Comparison of ENCODE assay signal across 10 mouse cellular contexts in the genomic region with DNA sequence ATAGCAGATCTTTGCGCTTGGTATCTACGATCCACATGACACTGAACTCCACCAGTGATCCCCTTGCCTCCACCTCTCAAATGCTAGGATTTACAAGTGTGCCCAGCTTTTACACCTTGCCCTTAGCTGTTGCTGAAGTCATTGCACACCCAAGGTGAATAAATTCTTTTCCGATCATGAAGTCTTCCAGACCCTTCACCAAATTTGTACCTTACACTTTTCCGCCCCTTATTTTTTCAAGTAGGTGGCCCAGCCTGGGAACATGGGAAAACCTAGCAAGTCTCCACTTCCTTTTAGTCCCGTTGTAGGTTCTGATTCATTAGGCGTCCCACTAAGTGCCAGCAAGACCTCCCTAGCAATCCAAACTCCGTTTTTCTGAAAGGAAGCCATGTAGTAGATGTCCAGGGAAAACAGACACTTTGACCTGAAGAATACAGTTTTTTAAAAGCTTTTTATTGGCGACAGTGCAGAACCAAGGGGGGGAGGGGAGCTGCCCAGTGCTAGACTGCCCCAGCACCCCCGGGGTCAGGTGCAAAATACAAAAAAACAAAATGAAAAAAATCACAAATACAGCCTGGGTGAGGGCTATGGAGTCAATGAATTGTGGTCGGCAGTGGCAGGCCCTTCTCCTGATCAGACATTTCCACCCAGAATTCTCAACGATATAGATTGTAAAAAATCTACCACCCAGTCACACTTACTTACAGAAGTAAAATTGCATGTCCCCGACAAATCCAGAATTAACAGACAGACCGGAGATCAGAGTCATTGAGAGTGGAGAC. TPM values are rescaled to one million over a fixed set of nuclear protein-coding genes. Genes with fewer than 3 reads are reported as not detected.
A peak's percentile ranks its signal among the peaks of the same experiment; 100 is the strongest.
DNase-seq lines count a peak whose midpoint lies in the region; ATAC-seq and TF ChIP-seq lines count a peak whose summit lies in the region.
"Had no signal": no experiment of that assay in that cellular context is flagged by ENCODE, and none has a peak within 500 bp of the region (broad histone marks: within the 10 kb centered on the region; RNA-seq: fewer than 3 reads in every experiment).

No protein-coding gene starts in this region.

- no peak overlapping the region for H3K27ac ChIP-seq in stomach, embryonic 16.5 days (ENCODE audit: low read length)
- no peak overlapping the region for H3K27ac ChIP-seq in stomach, postnatal 0 days (replicated peaks)
- no peak overlapping the region for H3K27ac ChIP-seq in limb, embryonic 13.5 days

- no peaks in the 10 kb centered on the region for H3K36me3 ChIP-seq in stomach, embryonic 16.5 days (ENCODE audit: control insufficient read depth, insufficient read depth, low read length)
- no peaks in the 10 kb centered on the region for H3K36me3 ChIP-seq in stomach, postnatal 0 days (ENCODE audit: control insufficient read depth, insufficient read depth, low read length)
- H3K36me3 ChIP-seq in limb, embryonic 13.5 days: no peaks in the 10 kb centered on the region

- peaks cover 13% of the 10 kb centered on the region; the same call in 1 of the 2 replicates for H3K4me1 ChIP-seq in stomach, embryonic 16.5 days (ENCODE audit: control insufficient read depth, insufficient read depth, low read length)
- peaks cover 5% of the 10 kb centered on the region; the same call in 1 of the 2 replicates for H3K4me1 ChIP-seq in stomach, postnatal 0 days (replicated peaks; ENCODE audit: control insufficient read depth, insufficient read depth)
- peaks cover 31% of the 10 kb centered on the region for H3K4me1 ChIP-seq in limb, embryonic 13.5 days

- WGBS in stomach, embryonic 16.5 days: 49% methylated on average over 13 of the region's 13 CpGs
- WGBS in stomach, postnatal 0 days: 55% methylated on average over 13 of the region's 13 CpGs
- WGBS in limb, embryonic 13.5 days: 47% methylated on average over 13 of the region's 13 CpGs

- DNase-seq in cerebellum, adult 9-10 months: peak; percentile 55
- no peak for DNase-seq in cerebellum, adult 11 months
- DNase-seq in stomach, postnatal 0 days (ENCODE audit: low spot score): no peak
- DNase-seq in urinary bladder, adult 2 months (ENCODE audit: low spot score): no peak
- no peak for DNase-seq in layer of hippocampus, adult 11-12 months (ENCODE audit: low spot score)
- DNase-seq in thymus, postnatal 14 days: no peak
- DNase-seq: gastrocnemius, postnatal 10 days; kidney, adult 18-20 months had no signal

- no peak overlapping the region for H3K4me2 ChIP-seq in stomach, embryonic 16.5 days (ENCODE audit: low read depth, low read length)
- no peak overlapping the region for H3K4me2 ChIP-seq in stomach, postnatal 0 days (replicated peaks; ENCODE audit: low read depth)
- peak overlapping the region; percentile 53; the same call in 1 of the 2 replicates for H3K4me2 ChIP-seq in limb, embryonic 13.5 days (replicated peaks)

- TF ChIP-seq CTCF in stomach, postnatal 0 days (IDR thresholded peaks at IDR 0.05; ENCODE audit: low read depth): no peak

- 0 out of 2 replicates have a peak overlapping the region, but pooled peaks have one; percentile 42 for H3K9ac ChIP-seq in stomach, embryonic 16.5 days (ENCODE audit: low read length)
- no peak overlapping the region for H3K9ac ChIP-seq in stomach, postnatal 0 days (ENCODE audit: low read length)
- H3K9ac ChIP-seq in limb, embryonic 13.5 days: peak overlapping the region; percentile 36; the same call in 1 of the 2 replicates

- no peaks in the 10 kb centered on the region for H3K9me3 ChIP-seq in stomach, embryonic 16.5 days (replicated peaks; ENCODE audit: control insufficient read depth, low read length)
- no peaks in the 10 kb centered on the region for H3K9me3 ChIP-seq in stomach, postnatal 0 days (ENCODE audit: control insufficient read depth, low read length)
- H3K9me3 ChIP-seq in limb, embryonic 13.5 days: no peaks in the 10 kb centered on the region

- no peak for ATAC-seq in stomach, embryonic 16.5 days (ENCODE audit: insufficient read depth, low FRiP score)
- no peak for ATAC-seq in stomach, postnatal 0 days (ENCODE audit: low FRiP score, low TSS enrichment)
- no peak for ATAC-seq in limb, embryonic 13.5 days (ENCODE audit: low FRiP score, low read depth)

- H3K27me3 ChIP-seq in stomach, embryonic 16.5 days (ENCODE audit: control insufficient read depth, insufficient read depth, low read length): peaks cover 45% of the 10 kb centered on the region
- peaks cover 3% of the 10 kb centered on the region; the same call in 1 of the 2 replicates for H3K27me3 ChIP-seq in stomach, postnatal 0 days (ENCODE audit: control insufficient read depth, insufficient read depth, low read length)
- peaks cover 63% of the 10 kb centered on the region for H3K27me3 ChIP-seq in limb, embryonic 13.5 days

- H3K4me3 ChIP-seq in stomach, embryonic 16.5 days (replicated peaks; ENCODE audit: low read length): peak overlapping the region; percentile 53; the same call in 1 of the 2 replicates
- no peak overlapping the region for H3K4me3 ChIP-seq in stomach, postnatal 0 days (ENCODE audit: low read depth, low read length)
- peak overlapping the region; percentile 46; the same call in 1 of the 2 replicates for H3K4me3 ChIP-seq in limb, embryonic 13.5 days

- no peak for TF ChIP-seq EP300 in stomach, postnatal 0 days (optimal IDR thresholded peaks at IDR 0.05)

RNA-seq across cellular contexts. Expression of a gene that starts 7.4 kb away (rescaled TPM):
- polyA plus RNA-seq in stomach, embryonic 16.5 days (2015; fragmentation: Nextera tagmentation; extraction: Ambion mirVana): 0.25 and 0.27 TPM in 2 replicates
- 0.21 and 0.38 TPM in 2 replicates for polyA plus RNA-seq in stomach, postnatal 0 days (2015; fragmentation: Nextera tagmentation; extraction: Ambion mirVana)
- 0.23 and 0.27 TPM in 2 replicates for polyA plus RNA-seq in limb, embryonic 13.5 days (2015; fragmentation: Nextera tagmentation; extraction: Ambion mirVana)
- polyA plus RNA-seq in urinary bladder, adult 2 months (2012; rRNA removed): 1.5 and 2.6 TPM in 2 replicates

RNA-seq across cellular contexts. Expression of a gene that starts 20.0 kb away (rescaled TPM):
- 14.8 and 21.7 TPM in 2 replicates for polyA plus RNA-seq in stomach, embryonic 16.5 days (2015; fragmentation: Nextera tagmentation; extraction: Ambion mirVana)
- polyA plus RNA-seq in stomach, postnatal 0 days (2015; fragmentation: Nextera tagmentation; extraction: Ambion mirVana): 10.1 and 12.1 TPM in 2 replicates
- 20.2 and 20.9 TPM in 2 replicates for polyA plus RNA-seq in limb, embryonic 13.5 days (2015; fragmentation: Nextera tagmentation; extraction: Ambion mirVana)
- polyA plus RNA-seq in urinary bladder, adult 2 months (2012; rRNA removed): 36.2 and 45.7 TPM in 2 replicates

RNA-seq across cellular contexts. Expression of a gene that starts 22.6 kb away (rescaled TPM):
- polyA plus RNA-seq in stomach, embryonic 16.5 days (2015; fragmentation: Nextera tagmentation; extraction: Ambion mirVana): 0.17 TPM in 1 of 2 replicates, not detected in the other
- 0.17 and 0.21 TPM in 2 replicates for polyA plus RNA-seq in stomach, postnatal 0 days (2015; fragmentation: Nextera tagmentation; extraction: Ambion mirVana)
- not detected in 2 replicates for polyA plus RNA-seq in limb, embryonic 13.5 days (2015; fragmentation: Nextera tagmentation; extraction: Ambion mirVana)
- polyA plus RNA-seq in urinary bladder, adult 2 months (2012; rRNA removed): 0.04 and 0.29 TPM in 2 replicates

RNA-seq across cellular contexts. Expression of a gene that starts 30.8 kb away (rescaled TPM):
- polyA plus RNA-seq in stomach, embryonic 16.5 days (2015; fragmentation: Nextera tagmentation; extraction: Ambion mirVana): 77.8 and 85.6 TPM in 2 replicates
- 108 and 120 TPM in 2 replicates for polyA plus RNA-seq in stomach, postnatal 0 days (2015; fragmentation: Nextera tagmentation; extraction: Ambion mirVana)
- 68.9 and 69.0 TPM in 2 replicates for polyA plus RNA-seq in limb, embryonic 13.5 days (2015; fragmentation: Nextera tagmentation; extraction: Ambion mirVana)
- 133 and 146 TPM in 2 replicates for polyA plus RNA-seq in urinary bladder, adult 2 months (2012; rRNA removed)

RNA-seq across cellular contexts. Expression of a gene that starts 42.1 kb away (rescaled TPM):
- polyA plus RNA-seq in stomach, embryonic 16.5 days (2015; fragmentation: Nextera tagmentation; extraction: Ambion mirVana): 61.4 and 66.5 TPM in 2 replicates
- polyA plus RNA-seq in stomach, postnatal 0 days (2015; fragmentation: Nextera tagmentation; extraction: Ambion mirVana): 32.8 and 36.9 TPM in 2 replicates
- 89.1 and 96.4 TPM in 2 replicates for polyA plus RNA-seq in limb, embryonic 13.5 days (2015; fragmentation: Nextera tagmentation; extraction: Ambion mirVana)
- 42.3 and 47.5 TPM in 2 replicates for polyA plus RNA-seq in urinary bladder, adult 2 months (2012; rRNA removed)
